ENCODE assay signal across 10 mouse cellular contexts in the genomic region with DNA sequence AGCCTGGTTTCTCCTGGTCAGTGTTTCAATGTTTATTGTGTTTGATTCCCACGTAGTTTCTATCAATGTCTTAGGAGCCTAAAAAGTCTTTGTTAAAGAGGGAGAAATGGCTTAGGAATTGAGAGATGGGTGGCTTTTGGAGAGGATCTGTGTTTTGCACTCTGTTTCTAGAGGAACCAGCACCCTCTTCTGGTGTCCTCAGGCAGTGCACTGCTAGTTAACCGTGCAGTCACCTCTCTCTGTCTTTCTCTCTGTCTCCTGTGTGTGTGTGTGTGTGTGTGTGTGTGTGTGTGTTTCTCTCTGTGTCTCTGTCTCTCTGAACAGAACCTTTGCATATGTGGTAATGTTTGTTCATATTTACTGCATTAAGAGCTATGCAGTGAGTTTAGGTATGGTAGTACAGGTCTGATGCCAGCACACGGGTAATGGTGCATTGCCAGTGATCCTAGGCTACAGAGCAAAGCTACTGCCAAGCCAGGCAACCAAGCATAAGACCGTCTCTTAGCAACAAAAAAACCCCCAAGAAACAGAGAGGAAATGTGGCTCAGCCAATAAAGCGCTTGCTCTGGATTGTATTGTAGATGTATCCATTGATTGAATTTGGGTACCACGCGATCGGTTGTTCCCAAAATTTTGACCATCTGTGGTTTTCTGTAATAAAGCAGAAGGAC.
DNase-seq lines count a peak whose midpoint lies in the region; ATAC-seq and TF ChIP-seq lines count a peak whose summit lies in the region.
"Had no signal": no experiment of that assay in that cellular context is flagged by ENCODE, and none has a peak within 500 bp of the region (broad histone marks: within the 10 kb centered on the region; RNA-seq: fewer than 3 reads in every experiment).

No protein-coding gene starts in this region.

- no peaks in the 10 kb centered on the region for H3K9me3 ChIP-seq in ES-E14 (ENCODE audit: control insufficient read depth, insufficient read depth, low read depth, low read length)
- no peaks in the 10 kb centered on the region for H3K9me3 ChIP-seq in hindbrain, postnatal 0 days (ENCODE audit: low read length)
- H3K9me3 ChIP-seq in midbrain, embryonic 16.5 days (replicated peaks; ENCODE audit: control insufficient read depth, low read length, poor library complexity, severe bottlenecking), result no peaks in the 10 kb centered on the region
- H3K9me3 ChIP-seq: embryonic facial prominence, embryonic 13.5 days; neural tube, embryonic 12.5 days had no signal

- H3K4me2 ChIP-seq in hindbrain, postnatal 0 days (ENCODE audit: low read depth, low read length), result no peak overlapping the region
- no peak overlapping the region for H3K4me2 ChIP-seq in midbrain, embryonic 16.5 days (ENCODE audit: low read length)
- H3K4me2 ChIP-seq: embryonic facial prominence, embryonic 13.5 days; neural tube, embryonic 12.5 days had no signal

- 78% methylated on average over 8 of the region's 8 CpGs for WGBS in kidney, adult 2 months
- 58% methylated on average over 8 of the region's 8 CpGs for WGBS in hindbrain, postnatal 0 days
- 68% methylated on average over 8 of the region's 8 CpGs for WGBS in midbrain, embryonic 16.5 days

- no peak overlapping the region for H3K4me3 ChIP-seq in kidney, adult 2 months (ENCODE audit: insufficient read depth, low read depth, low read length)
- no peak overlapping the region for H3K4me3 ChIP-seq in ES-E14 (ENCODE audit: insufficient read depth in 1 of 2, low read depth in 1 of 2, low read length in 2 of 2, poor library complexity in 1 of 2, severe bottlenecking in 1 of 2)
- H3K4me3 ChIP-seq in hindbrain, postnatal 0 days (ENCODE audit: low read length), result no peak overlapping the region
- no peak overlapping the region for H3K4me3 ChIP-seq in midbrain, embryonic 16.5 days (ENCODE audit: low read depth, low read length)
- H3K4me3 ChIP-seq: embryonic facial prominence, embryonic 13.5 days; neural tube, embryonic 12.5 days had no signal

- no peak overlapping the region for H3K27ac ChIP-seq in kidney, adult 2 months (ENCODE audit: insufficient read depth, low read depth, low read length)
- no peak overlapping the region for H3K27ac ChIP-seq in ES-E14 (ENCODE audit: insufficient read depth, low read depth, low read length, poor library complexity, severe bottlenecking)
- no peak overlapping the region for H3K27ac ChIP-seq in hindbrain, postnatal 0 days
- H3K27ac ChIP-seq in midbrain, embryonic 16.5 days (ENCODE audit: low read length), result no peak overlapping the region
- H3K27ac ChIP-seq: embryonic facial prominence, embryonic 13.5 days; neural tube, embryonic 12.5 days had no signal

- DNase-seq in kidney, adult 2 months, result peak; percentile 46
- DNase-seq in kidney, adult 11 months, result no peak
- no peak for DNase-seq in ES-E14 (ENCODE audit: low read depth, low spot score)
- peak; percentile 62 to 63 for DNase-seq in cerebellum, postnatal 36 days
- DNase-seq in hindbrain, postnatal 0 days (ENCODE audit: low spot score), result peak; percentile 79
- DNase-seq in urinary bladder, postnatal 14 days (ENCODE audit: low spot score), result no peak
- DNase-seq in spleen, postnatal 4 days (ENCODE audit: low spot score in 2 of 2), result no peak

- TF ChIP-seq POLR2A in kidney, adult 2 months (IDR thresholded peaks at IDR 0.05; ENCODE audit: low read depth, low read length), result no peak

- H3K36me3 ChIP-seq in kidney, adult 2 months (ENCODE audit: control insufficient read depth, insufficient read depth, low read length), result peaks cover 6% of the 10 kb centered on the region
- peaks cover 21% of the 10 kb centered on the region for H3K36me3 ChIP-seq in ES-E14 (ENCODE audit: control insufficient read depth, insufficient read depth, low read length, poor library complexity, severe bottlenecking)
- no peaks in the 10 kb centered on the region; the same call in 1 of the 2 replicates for H3K36me3 ChIP-seq in hindbrain, postnatal 0 days (ENCODE audit: insufficient read depth, low read length)
- H3K36me3 ChIP-seq in midbrain, embryonic 16.5 days (ENCODE audit: control insufficient read depth, insufficient read depth, low read length), result no peaks in the 10 kb centered on the region

- peak; percentile 63 for TF ChIP-seq CTCF in kidney, adult 2 months (conservative IDR thresholded peaks at IDR 0.05; ENCODE audit: insufficient read depth, insufficient read length, low read depth, low read length)
- peak; percentile 84 for TF ChIP-seq CTCF in hindbrain, postnatal 0 days (IDR thresholded peaks at IDR 0.05; ENCODE audit: low read depth)

- H3K4me1 ChIP-seq in kidney, adult 2 months (ENCODE audit: control insufficient read depth, insufficient read depth, low read length), result no peaks in the 10 kb centered on the region
- H3K4me1 ChIP-seq in ES-E14 (ENCODE audit: control insufficient read depth in 2 of 2, insufficient read depth in 2 of 2, low read length in 2 of 2, poor library complexity in 1 of 2), result peaks cover 6 to 10% of the 10 kb centered on the region in 2 experiments
- no peaks in the 10 kb centered on the region for H3K4me1 ChIP-seq in hindbrain, postnatal 0 days (ENCODE audit: insufficient read depth, low read length)
- no peaks in the 10 kb centered on the region for H3K4me1 ChIP-seq in midbrain, embryonic 16.5 days (ENCODE audit: control insufficient read depth, insufficient read depth, low read length)
- H3K4me1 ChIP-seq: embryonic facial prominence, embryonic 13.5 days; neural tube, embryonic 12.5 days had no signal

- H3K9ac ChIP-seq in ES-E14 (ENCODE audit: insufficient read depth, low read depth, low read length, poor library complexity, severe bottlenecking), result no peak overlapping the region
- H3K9ac ChIP-seq in hindbrain, postnatal 0 days (replicated peaks; ENCODE audit: low read length), result no peak overlapping the region
- no peak overlapping the region for H3K9ac ChIP-seq in midbrain, embryonic 16.5 days (ENCODE audit: low read depth, low read length)
- H3K9ac ChIP-seq: embryonic facial prominence, embryonic 13.5 days; neural tube, embryonic 12.5 days had no signal

- no peaks in the 10 kb centered on the region for H3K27me3 ChIP-seq in kidney, adult 2 months (replicated peaks; ENCODE audit: control insufficient read depth, insufficient read depth, low read length)
- H3K27me3 ChIP-seq in hindbrain, postnatal 0 days (ENCODE audit: insufficient read depth, low read length), result no peaks in the 10 kb centered on the region
- H3K27me3 ChIP-seq in midbrain, embryonic 16.5 days (ENCODE audit: control insufficient read depth, insufficient read depth, low read depth, low read length), result no peaks in the 10 kb centered on the region
- H3K27me3 ChIP-seq: embryonic facial prominence, embryonic 13.5 days; neural tube, embryonic 12.5 days had no signal

- in situ Hi-C loops in ES-E14 (cut with MboI; ENCODE audit: low sequenced_read_pairs in 2 of 2, unreplicated experiment in 2 of 2), result loop anchor here (10.0 to 25.0 kb wide), 2 partner anchors 52 to 1146 kb away; no protein-coding TSS in a partner anchor

- peak; percentile 79 for ATAC-seq in hindbrain, postnatal 0 days
- ATAC-seq in midbrain, embryonic 16.5 days, result peak; percentile 72; the same call in 1 of the 2 replicates

TF ChIP-seq in ES-E14, 5 proteins besides CTCF, POLR2A, EP300 and RAD21:
- TF ChIP-seq ZC3H11A (IDR thresholded peaks at IDR 0.05; ENCODE audit: borderline replicate concordance, low read depth, low read length), result peak; percentile 50; the same call in 1 of the 2 replicates
- TF ChIP-seq MAFK (IDR thresholded peaks at IDR 0.05; ENCODE audit: insufficient read depth, low read depth, low read length), result no peak

Comparison
In these comparisons a context has a peak if more than half of its experiments do, and no peak if none do; other contexts are left out.
1. DNase-seq: peak in kidney, adult 2 months (single experiment), cerebellum, postnatal 36 days (2 of 2) and hindbrain, postnatal 0 days (single experiment); none in kidney, adult 11 months (single experiment), ES-E14 (single experiment), urinary bladder, postnatal 14 days (single experiment) and spleen, postnatal 4 days (0 of 2).